Comparison of ENCODE assay signal across 8 mouse cellular contexts in the genomic region with DNA sequence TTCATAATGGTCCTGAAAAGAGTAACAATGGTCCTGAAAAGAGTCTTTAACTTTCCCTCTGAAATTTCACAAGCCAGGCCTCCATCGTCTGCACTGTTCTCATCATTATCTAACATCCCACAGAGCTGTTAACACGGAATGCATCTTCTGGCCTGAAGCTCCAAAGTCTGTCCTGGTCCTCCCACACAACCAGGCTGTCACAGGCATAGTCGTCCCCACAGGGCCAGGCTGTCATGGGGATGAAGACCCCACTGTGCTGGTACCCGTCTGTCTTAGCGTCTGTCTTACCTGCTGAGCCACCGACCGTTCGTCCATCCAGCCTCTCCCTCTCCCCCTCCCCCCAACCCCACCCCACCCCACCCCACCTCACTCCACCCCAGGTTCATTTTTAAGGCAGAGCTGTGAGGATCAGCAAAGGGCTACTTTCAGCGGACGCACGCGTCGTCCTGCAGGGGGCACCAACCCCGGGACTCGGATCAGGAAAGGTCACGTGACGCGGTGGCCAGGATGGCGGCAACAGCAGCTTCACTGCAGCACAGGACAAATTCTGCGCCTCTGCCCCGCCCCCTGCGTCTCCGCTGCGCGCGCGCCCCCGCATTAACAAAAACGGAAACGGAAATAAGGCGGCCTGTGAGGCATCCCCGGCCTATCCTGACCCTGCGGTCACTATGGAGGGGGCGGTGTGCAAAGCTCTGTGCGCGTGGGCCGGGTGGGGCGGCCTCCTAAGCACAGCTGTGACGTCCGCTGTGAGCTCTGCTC. TPM values are rescaled to one million over a fixed set of nuclear protein-coding genes. Genes with fewer than 3 reads are reported as not detected.
DNase-seq lines count a peak whose midpoint lies in the region.

No protein-coding gene starts in this region.

- H3K36me3 ChIP-seq in hindbrain, embryonic 10.5 days = peaks cover 26% of the 10 kb centered on the region

- DNase-seq in NIH3T3 (ENCODE audit: low read depth) = peak; percentile 77
- DNase-seq in cerebellum, postnatal 10 days = peak; percentile 97
- peak; percentile 71 to 81 for DNase-seq in frontal cortex, adult 2 months (ENCODE audit: extremely low spot score in 1 of 2, low spot score in 1 of 2)
- peak; percentile 94 for DNase-seq in hindbrain, embryonic 10.5 days (ENCODE audit: low spot score)
- DNase-seq in layer of hippocampus, adult 9-11 months = peak; percentile 88
- peak; percentile 98 for DNase-seq in lung, postnatal 10 days
- DNase-seq in ovary, postnatal 14 days (ENCODE audit: low spot score) = peak; percentile 87
- peak; percentile 96 for DNase-seq in thymus, postnatal 14 days

- no peaks in the 10 kb centered on the region for H3K27me3 ChIP-seq in hindbrain, embryonic 10.5 days (ENCODE audit: insufficient read depth, poor library complexity, severe bottlenecking)

- 6% methylated on average over 40 of the region's 40 CpGs for WGBS in hindbrain, embryonic 10.5 days

- peak overlapping the region; percentile 72 for H3K4me3 ChIP-seq in hindbrain, embryonic 10.5 days

- H3K9me3 ChIP-seq in hindbrain, embryonic 10.5 days = peaks cover 50% of the 10 kb centered on the region

- H3K27ac ChIP-seq in hindbrain, embryonic 10.5 days = peak overlapping the region; percentile 89

- peaks cover 12% of the 10 kb centered on the region; the same call in 1 of the 2 replicates for H3K4me1 ChIP-seq in hindbrain, embryonic 10.5 days (replicated peaks)

RNA-seq across cellular contexts. Expression of gene Il3ra, which starts 0.8 kb away (rescaled TPM):
- 8.4 and 8.8 TPM in 2 replicates for polyA plus RNA-seq in frontal cortex, adult 2 months (2012; rRNA removed)
- polyA plus RNA-seq in hindbrain, embryonic 10.5 days (2016; fragmentation: Nextera tagmentation; extraction: Ambion mirVana) = 2.1 and 5.2 TPM in 2 replicates

RNA-seq across cellular contexts. Expression of gene Olfr31, which starts 22.7 kb away (rescaled TPM):
- 0.11 and 0.12 TPM in 2 replicates for polyA plus RNA-seq in frontal cortex, adult 2 months (2012; rRNA removed)
- not detected in 2 replicates for polyA plus RNA-seq in hindbrain, embryonic 10.5 days (2016; fragmentation: Nextera tagmentation; extraction: Ambion mirVana)

RNA-seq across cellular contexts. Expression of gene Olfr721-ps1, which starts 55.8 kb away (rescaled TPM):
- 0.06 TPM in 1 of 2 replicates, not detected in the other for polyA plus RNA-seq in frontal cortex, adult 2 months (2012; rRNA removed)
- not detected in 2 replicates for polyA plus RNA-seq in hindbrain, embryonic 10.5 days (2016; fragmentation: Nextera tagmentation; extraction: Ambion mirVana)

Comparison
In these comparisons a context has a peak if more than half of its experiments do, and no peak if none do; other contexts are left out.
1. Peak in every context shown above with its lines: DNase-seq, H3K4me3 ChIP-seq and H3K27ac ChIP-seq.